Mouse (Mus musculus) embryonic facial prominence, embryonic 10.5 days (tissue): Measurements from ENCODE around the gene Alpk1. TPM values are rescaled to one million over a fixed set of nuclear protein-coding genes. Genes with fewer than 3 reads are reported as not detected.

ENCODE experiments used
- DNase-seq: peaks from one replicate; pipeline ENCODE4 v3.0.0-alpha.2; 2017; ENCODE audit warnings: low spot score
- H3K27ac ChIP-seq: fragments of 300-500 bp; sonication (generic); replicated peaks from 2 replicates; pipeline ENCODE4 v1.5.1; 2016; ENCODE audit warnings: mild to moderate bottlenecking
- H3K27me3 ChIP-seq: fragments of 300-500 bp; sonication (generic); replicated peaks from 2 replicates; pipeline ENCODE4 v1.6.1; 2016; ENCODE audit warnings: low read depth, mild to moderate bottlenecking; ENCODE audit not compliant: poor library complexity, severe bottlenecking
- H3K36me3 ChIP-seq: fragments of 300-500 bp; sonication (generic); replicated peaks from 2 replicates; pipeline ENCODE4 v1.6.1; 2016; ENCODE audit warnings: mild to moderate bottlenecking, moderate library complexity
- H3K4me1 ChIP-seq: fragments of 300-500 bp; sonication (generic); 2 replicates; pipeline ENCODE4 v1.6.1; 2016
- H3K4me3 ChIP-seq: fragments of 300-500 bp; sonication (generic); 2 replicates; pipeline ENCODE4 v1.5.1; 2016; ENCODE audit warnings: mild to moderate bottlenecking, moderate library complexity
- H3K9me3 ChIP-seq: fragments of 300-500 bp; sonication (generic); 2 replicates; pipeline ENCODE4 v1.6.1; 2016; ENCODE audit warnings: mild to moderate bottlenecking
- WGBS: fragments of 180-500 bp; shearing (Covaris S2); methylation state at CpG from one replicate; pipeline ENCODE4 v1.1.7; 2016; 5-methylcytosine and 5-hydroxymethylcytosine counted together
- polyA plus RNA-seq: library from polyadenylated mRNA; unstranded; fragments of >200 nt; fragmentation: Nextera tagmentation; extraction: Ambion mirVana; gene quantifications from 2 replicates; pipeline ENCODE4 v1.2.1, GENCODE M21; 2016

The Alpk1 gene
- polyA plus RNA-seq, 1 experiment from 2014 or later, result 0.83 TPM

GRCm38 (mm10) chr3:127728046-127728445, 52.3 kb downstream of the Alpk1 start:
- Histone ChIP-seq H3K27me3 (peaks cover 44% of the 10 kb centered on the region), H3K27ac (no peak overlapping the region), H3K4me3 (no peak overlapping the region), H3K9me3 (no peaks in the 10 kb centered on the region), H3K36me3 (no peaks in the 10 kb centered on the region), H3K4me1 (peaks cover 11% of the 10 kb centered on the region; the same call in 1 of the 2 replicates)
- WGBS, result 67% methylated on average over 9 of the region's 9 CpGs
- DNase-seq, result no peak

GRCm38 (mm10) chr3:127720948-127721347, 59.4 kb downstream of the Alpk1 start:
- no peaks in the 10 kb centered on the region for H3K36me3 ChIP-seq
- peaks cover 38% of the 10 kb centered on the region for H3K27me3 ChIP-seq
- peaks cover 20% of the 10 kb centered on the region for H3K4me1 ChIP-seq
- 76% methylated on average over 4 of the region's 4 CpGs for WGBS
- DNase-seq, result no peak
- H3K4me3 ChIP-seq, result no peak overlapping the region
- no peaks in the 10 kb centered on the region for H3K9me3 ChIP-seq
- no peak overlapping the region for H3K27ac ChIP-seq

GRCm38 (mm10) chr3:127720050-127720449, 60.3 kb downstream of the Alpk1 start:
- peaks cover 17% of the 10 kb centered on the region for H3K4me1 ChIP-seq
- H3K27me3 ChIP-seq, result peaks cover 38% of the 10 kb centered on the region
- H3K36me3 ChIP-seq, result no peaks in the 10 kb centered on the region
- no peak for DNase-seq
- H3K27ac ChIP-seq, result no peak overlapping the region
- 81% methylated on average over 6 of the region's 6 CpGs for WGBS
- H3K9me3 ChIP-seq, result no peaks in the 10 kb centered on the region
- no peak overlapping the region for H3K4me3 ChIP-seq

GRCm38 (mm10) chr3:127719601-127720000, 60.7 kb downstream of the Alpk1 start:
- no peak overlapping the region for H3K27ac ChIP-seq

GRCm38 (mm10) chr3:127716759-127717158, 63.6 kb downstream of the Alpk1 start:
- Histone ChIP-seq H3K27me3 (peaks cover 32% of the 10 kb centered on the region), H3K27ac (no peak overlapping the region), H3K4me1 (peaks cover 15% of the 10 kb centered on the region), H3K36me3 (no peaks in the 10 kb centered on the region), H3K4me3 (no peak overlapping the region), H3K9me3 (no peaks in the 10 kb centered on the region)
- DNase-seq, result no peak
- WGBS, result 12% methylated on average over 2 of the region's 2 CpGs

More at GRCm38 (mm10) chr3:127719601-127720000, 60.7 kb downstream of the Alpk1 start:
- Histone ChIP-seq H3K9me3 (no peaks in the 10 kb centered on the region), H3K27me3 (peaks cover 38% of the 10 kb centered on the region), H3K36me3 (no peaks in the 10 kb centered on the region), H3K4me1 (peaks cover 17% of the 10 kb centered on the region), H3K4me3 (no peak overlapping the region)
- DNase-seq, result no peak
- 72% methylated on average over 5 of the region's 5 CpGs for WGBS

- no peak overlapping the region for H3K4me3 ChIP-seq
- no peaks in the 10 kb centered on the region for H3K9me3 ChIP-seq
- no peak for DNase-seq
- peaks cover 10% of the 10 kb centered on the region for H3K4me1 ChIP-seq
- WGBS, result 72% methylated on average over 9 of the region's 9 CpGs
- H3K27ac ChIP-seq, result no peak overlapping the region
- peaks cover 42% of the 10 kb centered on the region for H3K27me3 ChIP-seq
- H3K36me3 ChIP-seq, result no peaks in the 10 kb centered on the region
These were observed 67.2 kb downstream of the Alpk1 start for GRCm38 (mm10) chr3:127713112-127713511.

- H3K4me3 ChIP-seq, result no peak overlapping the region
- no peak for DNase-seq
- 88% methylated on average over 3 of the region's 3 CpGs for WGBS
- no peak overlapping the region for H3K27ac ChIP-seq
- H3K9me3 ChIP-seq, result no peaks in the 10 kb centered on the region
- H3K27me3 ChIP-seq, result peaks cover 41% of the 10 kb centered on the region
- peaks cover 10% of the 10 kb centered on the region for H3K4me1 ChIP-seq
- H3K36me3 ChIP-seq, result no peaks in the 10 kb centered on the region
These were observed 68.8 kb downstream of the Alpk1 start for GRCm38 (mm10) chr3:127711536-127711935.

GRCm38 (mm10) chr3:127707089-127707485, 73.2 kb downstream of the Alpk1 start:
- Histone ChIP-seq H3K9me3 (no peaks in the 10 kb centered on the region), H3K27ac (no peak overlapping the region), H3K4me1 (peaks cover 21% of the 10 kb centered on the region), H3K4me3 (no peak overlapping the region), H3K36me3 (no peaks in the 10 kb centered on the region), H3K27me3 (peaks cover 73% of the 10 kb centered on the region)
- 69% methylated on average over 5 of the region's 5 CpGs for WGBS
- no peak for DNase-seq

- Histone ChIP-seq H3K27ac (peak overlapping the region; percentile 37; the same call in 1 of the 2 replicates), H3K27me3 (peaks cover 78% of the 10 kb centered on the region), H3K9me3 (no peaks in the 10 kb centered on the region), H3K4me3 (peak overlapping the region; percentile 47), H3K36me3 (no peaks in the 10 kb centered on the region), H3K4me1 (peaks cover 21% of the 10 kb centered on the region)
- DNase-seq, result no peak
- 61% methylated on average over 8 of the region's 8 CpGs for WGBS
These were observed 73.8 kb downstream of the Alpk1 start for GRCm38 (mm10) chr3:127706445-127707088.

GRCm38 (mm10) chr3:127705515-127706444, 74.5 kb downstream of the Alpk1 start:
- 8% methylated on average over 30 of the region's 30 CpGs for WGBS
- H3K27me3 ChIP-seq, result peaks cover 83% of the 10 kb centered on the region

GRCm38 (mm10) chr3:127705139-127705514, 75.2 kb downstream of the Alpk1 start:
- H3K27ac ChIP-seq, result peak overlapping the region; percentile 37

More at GRCm38 (mm10) chr3:127705515-127706444, 74.5 kb downstream of the Alpk1 start:
- peak overlapping the region; percentile 37 for H3K27ac ChIP-seq
- H3K9me3 ChIP-seq, result no peaks in the 10 kb centered on the region
- H3K4me1 ChIP-seq, result peaks cover 21% of the 10 kb centered on the region
- DNase-seq, result peak; percentile 82
- no peaks in the 10 kb centered on the region for H3K36me3 ChIP-seq
- H3K4me3 ChIP-seq, result peak overlapping the region; percentile 47

GRCm38 (mm10) chr3:127701196-127701825, 79.0 kb downstream of the Alpk1 start:
- no peak for DNase-seq
- Histone ChIP-seq H3K36me3 (no peaks in the 10 kb centered on the region), H3K27ac (no peak overlapping the region), H3K4me1 (peaks cover 19% of the 10 kb centered on the region), H3K9me3 (no peaks in the 10 kb centered on the region), H3K4me3 (no peak overlapping the region), H3K27me3 (peaks cover 90% of the 10 kb centered on the region)
- WGBS, result 86% methylated on average over 4 of the region's 4 CpGs

More at GRCm38 (mm10) chr3:127705139-127705514, 75.2 kb downstream of the Alpk1 start:
- Histone ChIP-seq H3K4me1 (peaks cover 21% of the 10 kb centered on the region), H3K36me3 (no peaks in the 10 kb centered on the region), H3K4me3 (peak overlapping the region; percentile 47), H3K9me3 (no peaks in the 10 kb centered on the region), H3K27me3 (peaks cover 86% of the 10 kb centered on the region)
- 66% methylated on average over 11 of the region's 11 CpGs for WGBS
- no peak for DNase-seq
